Mouse (Mus musculus) fibroblast of lung, adult 2 months (primary cell): ENCODE measurements around the gene Tradd.
"Not testable (repeated sequence)": the region's sequence is repeated elsewhere in the genome, so short reads cannot be mapped to it uniquely, and the experiment has no call there.

Experiments used
- DNase-seq: peaks from one replicate; pipeline ENCODE4 v3.0.0-alpha.2; 2011; ENCODE audit warnings: low read depth

The Tradd gene

GRCm38 (mm10) chr8:105237442-105238142, 26.8 kb downstream of the Tradd start:
- DNase-seq = no peak

GRCm38 (mm10) chr8:105235206-105235605, 29.2 kb downstream of the Tradd start:
- DNase-seq = no peak

- no peak for DNase-seq
Measured at GRCm38 (mm10) chr8:105233126-105233935, 31.1 kb downstream of the Tradd start.

GRCm38 (mm10) chr8:105232321-105232693, 32.1 kb downstream of the Tradd start:
- DNase-seq = not testable (repeated sequence)

GRCm38 (mm10) chr8:105231503-105232320, 32.7 kb downstream of the Tradd start:
- no peak for DNase-seq

GRCm38 (mm10) chr8:105225917-105226316, 38.5 kb downstream of the Tradd start:
- no peak for DNase-seq

GRCm38 (mm10) chr8:105225272-105225593, 39.2 kb downstream of the Tradd start:
- DNase-seq = no peak

GRCm38 (mm10) chr8:105224413-105225271, 39.8 kb downstream of the Tradd start, which contains the start of gene D230025D16Rik:
TSS of gene D230025D16Rik (plus strand) at chr8:105225145.
- peak; percentile 92 for DNase-seq

GRCm38 (mm10) chr8:105223850-105224249, 40.6 kb downstream of the Tradd start:
- no peak for DNase-seq

GRCm38 (mm10) chr8:105217926-105218522, 46.4 kb downstream of the Tradd start:
- DNase-seq = no peak

GRCm38 (mm10) chr8:105214104-105214503, 50.3 kb downstream of the Tradd start:
- DNase-seq = no peak

GRCm38 (mm10) chr8:105209153-105210110, 55.0 kb downstream of the Tradd start:
- DNase-seq = no peak
